Mouse (Mus musculus): ENCODE results near the gene Mccc2. TPM values are rescaled to one million over a fixed set of nuclear protein-coding genes. Genes with fewer than 3 reads are reported as not detected.

The Mccc2 gene
- polyA plus RNA-seq, 1 experiment = 19.0 TPM

DNA sequence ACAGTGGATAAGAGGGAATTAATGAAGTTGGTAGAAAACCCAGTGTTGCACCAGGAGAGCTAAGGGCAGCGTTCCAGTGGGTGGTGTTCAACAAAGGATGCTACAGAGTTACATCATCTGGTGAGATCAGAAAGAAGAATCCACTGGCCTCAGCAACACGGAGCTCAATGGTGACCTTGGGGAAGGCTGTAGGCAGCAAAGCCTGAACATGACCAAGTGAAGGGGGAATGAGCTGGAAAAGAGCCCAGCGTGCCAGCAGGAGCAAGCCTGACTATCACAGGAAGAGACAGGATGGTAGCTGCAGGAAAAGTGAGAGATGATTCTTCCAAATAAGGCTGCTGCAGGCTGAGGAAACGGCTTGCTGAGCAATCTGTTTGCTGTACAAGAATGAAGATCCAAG, 68.0 kb downstream of the Mccc2 start:
- no peak for DNase-seq
- no peaks in the 10 kb centered on the region for H3K4me1 ChIP-seq (ENCODE audit: control insufficient read depth, insufficient read depth, low read length)
- no peak overlapping the region for H3K4me3 ChIP-seq (replicated peaks; ENCODE audit: extremely low read depth, low read depth, low read length)
- TF ChIP-seq POLR2A (IDR thresholded peaks at IDR 0.05; ENCODE audit: borderline replicate concordance, extremely low read depth, low read depth, low read length) (no peak), CTCF (IDR thresholded peaks at IDR 0.05; ENCODE audit: insufficient read depth, low read length) (no peak)
- WGBS = 67% methylated on average over 4 of the region's 4 CpGs

- Histone ChIP-seq H3K4me3 (replicated peaks; ENCODE audit: extremely low read depth, low read depth, low read length) (no peak overlapping the region), H3K4me1 (ENCODE audit: control insufficient read depth, insufficient read depth, low read length) (no peaks in the 10 kb centered on the region)
- 92% methylated on average over 2 of the region's 2 CpGs for WGBS
- no peak for DNase-seq
- TF ChIP-seq POLR2A (IDR thresholded peaks at IDR 0.05; ENCODE audit: borderline replicate concordance, extremely low read depth, low read depth, low read length) = no peak
- TF ChIP-seq CTCF (IDR thresholded peaks at IDR 0.05; ENCODE audit: insufficient read depth, low read length) = 0 out of 2 replicates have a peak, but pooled peaks have one; percentile 7
Measured at GRCm38 (mm10) chr13:99943525-99943924, 71.9 kb downstream of the Mccc2 start.

GRCm38 (mm10) chr13:99940601-99941000, 74.8 kb downstream of the Mccc2 start:
- H3K4me1 ChIP-seq (ENCODE audit: control insufficient read depth, insufficient read depth, low read length) = no peaks in the 10 kb centered on the region
- TF ChIP-seq POLR2A (IDR thresholded peaks at IDR 0.05; ENCODE audit: borderline replicate concordance, extremely low read depth, low read depth, low read length) (no peak), CTCF (IDR thresholded peaks at IDR 0.05; ENCODE audit: insufficient read depth, low read length) (no peak)
- WGBS = 22% methylated on average over 2 of the region's 2 CpGs
- no peak for DNase-seq
- no peak overlapping the region for H3K4me3 ChIP-seq (replicated peaks; ENCODE audit: extremely low read depth, low read depth, low read length)

- TF ChIP-seq POLR2A (IDR thresholded peaks at IDR 0.05; ENCODE audit: borderline replicate concordance, extremely low read depth, low read depth, low read length) (no peak), CTCF (IDR thresholded peaks at IDR 0.05; ENCODE audit: insufficient read depth, low read length) (no peak)
- DNase-seq = no peak
Measured at GRCm38 (mm10) chr13:99939320-99939671, 76.1 kb downstream of the Mccc2 start.

DNA sequence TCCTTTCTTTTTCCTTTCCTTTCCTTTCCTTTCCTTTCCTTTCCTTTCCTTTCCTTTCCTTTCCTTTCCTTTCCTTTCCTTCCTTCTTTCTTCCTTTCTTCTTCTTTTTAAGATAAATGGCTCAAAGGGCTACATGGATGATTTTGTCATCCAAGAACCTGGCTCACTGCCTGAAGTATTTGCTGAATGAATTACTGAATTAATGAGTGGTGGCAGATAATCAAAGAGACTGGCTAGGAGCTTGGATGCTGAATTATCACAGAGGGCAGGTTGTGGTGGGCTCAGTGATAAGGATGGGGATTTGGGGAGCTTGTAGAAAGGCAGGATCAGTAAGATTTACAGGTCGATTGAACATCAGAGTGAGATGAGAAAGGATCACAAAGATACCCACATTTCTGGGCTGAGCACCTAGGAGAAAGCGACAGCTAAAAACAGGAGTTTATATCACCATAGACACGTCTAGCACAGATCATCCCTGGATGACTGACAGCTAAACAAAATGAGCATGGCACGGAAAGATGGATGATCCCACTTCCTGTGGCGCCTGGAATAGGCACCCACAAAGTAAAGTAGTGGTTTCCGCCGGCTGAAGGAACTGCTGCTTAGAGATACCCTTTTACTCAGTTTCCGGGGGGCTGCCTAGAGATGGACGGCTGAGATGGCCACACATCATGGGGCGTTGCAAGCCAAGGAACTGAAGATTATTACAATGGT, 76.7 kb downstream of the Mccc2 start:
- Histone ChIP-seq H3K4me3 (replicated peaks; ENCODE audit: extremely low read depth, low read depth, low read length) (no peak overlapping the region), H3K4me1 (ENCODE audit: control insufficient read depth, insufficient read depth, low read length) (no peaks in the 10 kb centered on the region)
- 56% methylated on average over 10 of the region's 10 CpGs for WGBS
- TF ChIP-seq POLR2A (IDR thresholded peaks at IDR 0.05; ENCODE audit: borderline replicate concordance, extremely low read depth, low read depth, low read length) = no peak
- no peak for DNase-seq

More at GRCm38 (mm10) chr13:99939320-99939671, 76.1 kb downstream of the Mccc2 start:
- H3K4me3 ChIP-seq (replicated peaks; ENCODE audit: extremely low read depth, low read depth, low read length) = no peak overlapping the region
- 52% methylated on average over 8 of the region's 8 CpGs for WGBS
- no peaks in the 10 kb centered on the region for H3K4me1 ChIP-seq (ENCODE audit: control insufficient read depth, insufficient read depth, low read length)

DNA sequence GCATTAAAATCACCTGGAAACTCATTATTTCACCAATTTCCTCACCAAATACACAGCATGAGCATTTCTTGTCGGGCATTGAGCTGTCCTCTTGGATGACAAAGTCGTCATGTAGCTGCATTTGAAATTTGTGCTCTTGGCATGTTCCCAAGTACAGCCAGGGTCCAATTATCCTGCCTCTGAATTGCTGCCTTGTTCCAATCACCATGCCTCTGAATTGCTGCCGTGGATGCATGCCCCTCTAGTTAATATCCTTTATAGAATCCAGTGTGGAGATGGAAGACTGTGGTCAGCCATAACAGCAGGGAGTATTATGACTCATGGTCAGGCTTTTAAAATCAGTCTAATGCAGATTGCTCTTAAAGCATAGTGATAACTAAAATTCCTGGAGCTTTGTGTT, 77.7 kb downstream of the Mccc2 start:
- DNase-seq = no peak
- Histone ChIP-seq H3K4me1 (ENCODE audit: control insufficient read depth, insufficient read depth, low read length) (no peaks in the 10 kb centered on the region), H3K4me3 (replicated peaks; ENCODE audit: extremely low read depth, low read depth, low read length) (no peak overlapping the region)
- TF ChIP-seq CTCF (IDR thresholded peaks at IDR 0.05; ENCODE audit: insufficient read depth, low read length) = no peak
- no peak for TF ChIP-seq POLR2A (IDR thresholded peaks at IDR 0.05; ENCODE audit: borderline replicate concordance, extremely low read depth, low read depth, low read length)
- 64% methylated on average over 3 of the region's 3 CpGs for WGBS

DNA sequence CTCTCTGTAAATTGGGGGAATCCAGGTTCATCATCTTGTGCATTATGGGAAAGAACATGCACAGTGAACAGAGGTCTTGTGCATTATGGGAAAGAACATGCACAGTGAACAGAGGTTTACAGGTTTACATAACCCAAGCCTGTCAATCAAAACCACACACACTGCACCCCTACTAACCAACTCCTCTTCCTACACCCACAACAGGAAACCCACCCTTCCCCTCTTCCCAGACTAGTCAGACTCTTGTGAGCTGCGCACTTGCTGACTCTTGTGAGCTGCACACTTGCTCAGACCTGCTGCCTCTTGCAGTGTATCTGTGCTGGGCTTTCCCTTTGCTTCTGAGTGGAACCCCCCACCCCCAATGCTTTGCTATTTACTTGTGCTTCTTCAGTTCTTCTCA, 83.0 kb downstream of the Mccc2 start:
- H3K4me1 ChIP-seq (ENCODE audit: control insufficient read depth, insufficient read depth, low read length) = no peaks in the 10 kb centered on the region
- 52% methylated on average over 1 of the region's 1 CpGs for WGBS
- no peak for DNase-seq
- no peak for TF ChIP-seq POLR2A (IDR thresholded peaks at IDR 0.05; ENCODE audit: borderline replicate concordance, extremely low read depth, low read depth, low read length)
- TF ChIP-seq CTCF (IDR thresholded peaks at IDR 0.05; ENCODE audit: insufficient read depth, low read length) = no peak
- no peak overlapping the region for H3K4me3 ChIP-seq (replicated peaks; ENCODE audit: extremely low read depth, low read depth, low read length)

DNA sequence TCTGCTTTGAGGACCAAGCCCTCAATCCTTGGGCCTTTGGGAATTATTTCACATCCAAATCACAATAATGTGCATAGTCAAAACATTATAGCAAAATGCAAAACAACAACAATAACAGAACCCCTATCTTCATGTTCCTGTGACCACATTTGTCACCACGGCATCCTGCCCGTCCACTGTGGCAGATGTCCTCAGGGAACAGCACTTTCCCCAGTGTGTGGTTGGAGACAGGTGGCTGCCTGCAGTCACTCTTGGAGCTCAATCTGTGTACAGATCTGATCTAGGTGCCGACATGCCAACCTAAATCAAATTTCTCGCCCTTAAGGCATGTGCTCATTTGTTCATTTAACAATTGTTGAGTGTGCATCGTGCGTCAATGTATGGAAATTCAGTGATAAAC, 83.9 kb downstream of the Mccc2 start:
- no peaks in the 10 kb centered on the region for H3K4me1 ChIP-seq (ENCODE audit: control insufficient read depth, insufficient read depth, low read length)
- TF ChIP-seq POLR2A (IDR thresholded peaks at IDR 0.05; ENCODE audit: borderline replicate concordance, extremely low read depth, low read depth, low read length) = no peak
- no peak for TF ChIP-seq CTCF (IDR thresholded peaks at IDR 0.05; ENCODE audit: insufficient read depth, low read length)
- no peak overlapping the region for H3K4me3 ChIP-seq (replicated peaks; ENCODE audit: extremely low read depth, low read depth, low read length)
- WGBS = 85% methylated on average over 6 of the region's 6 CpGs
- DNase-seq = no peak

- H3K4me1 ChIP-seq (ENCODE audit: control insufficient read depth, insufficient read depth, low read length) = no peaks in the 10 kb centered on the region
- 65% methylated on average over 5 of the region's 5 CpGs for WGBS
- DNase-seq = no peak
- no peak for TF ChIP-seq POLR2A (IDR thresholded peaks at IDR 0.05; ENCODE audit: borderline replicate concordance, extremely low read depth, low read depth, low read length)
- TF ChIP-seq CTCF (IDR thresholded peaks at IDR 0.05; ENCODE audit: insufficient read depth, low read length) = no peak
- no peak overlapping the region for H3K4me3 ChIP-seq (replicated peaks; ENCODE audit: extremely low read depth, low read depth, low read length)
Measured at GRCm38 (mm10) chr13:99926249-99926648, 89.2 kb downstream of the Mccc2 start.

- no peak for DNase-seq
Measured at GRCm38 (mm10) chr13:99915632-99916031, 99.8 kb downstream of the Mccc2 start.

More at GRCm38 (mm10) chr13:99915632-99916031, 99.8 kb downstream of the Mccc2 start:
- WGBS = 82% methylated on average over 5 of the region's 5 CpGs
- Histone ChIP-seq H3K4me3 (replicated peaks; ENCODE audit: extremely low read depth, low read depth, low read length) (no peak overlapping the region), H3K4me1 (ENCODE audit: control insufficient read depth, insufficient read depth, low read length) (no peaks in the 10 kb centered on the region)
- TF ChIP-seq CTCF (IDR thresholded peaks at IDR 0.05; ENCODE audit: insufficient read depth, low read length) (no peak), POLR2A (IDR thresholded peaks at IDR 0.05; ENCODE audit: borderline replicate concordance, extremely low read depth, low read depth, low read length) (no peak)

All from lung, adult 2 months (tissue).